Mouse (Mus musculus) stomach, postnatal 0 days (tissue): Measurements from ENCODE around the gene Rps6kb2. TPM values are rescaled to one million over a fixed set of nuclear protein-coding genes. Genes with fewer than 3 reads are reported as not detected.

Source experiments
- ATAC-seq: fragments of 200-750 bp; cut with Nextera tagmentation; 2 replicates; pipeline ENCODE4 v1.8.0; 2017; ENCODE audit not compliant: low FRiP score, low TSS enrichment
- DNase-seq: peaks from one replicate; pipeline ENCODE4 v3.0.0-alpha.2; 2016; ENCODE audit warnings: low spot score
- H3K27ac ChIP-seq: fragments of 300-500 bp; sonication (generic); replicated peaks from 2 replicates; pipeline ENCODE4 v1.5.1; 2014; ENCODE audit warnings: mild to moderate bottlenecking, control low read depth
- H3K27me3 ChIP-seq: fragments of 300-500 bp; sonication (generic); 2 replicates; pipeline ENCODE4 v1.6.1; 2014; ENCODE audit warnings: low read length; ENCODE audit not compliant: control insufficient read depth, insufficient read depth
- H3K36me3 ChIP-seq: fragments of 300-500 bp; sonication (generic); 2 replicates; pipeline ENCODE4 v1.6.1; 2014; ENCODE audit warnings: low read length, mixed read lengths; ENCODE audit not compliant: control insufficient read depth, insufficient read depth
- H3K4me1 ChIP-seq: fragments of 300-500 bp; sonication (generic); replicated peaks from 2 replicates; pipeline ENCODE4 v1.6.1; 2014; ENCODE audit warnings: antibody characterized with exemption; ENCODE audit not compliant: control insufficient read depth, insufficient read depth
- H3K4me2 ChIP-seq: fragments of 300-500 bp; sonication (generic); replicated peaks from 2 replicates; pipeline ENCODE4 v1.6.1; 2014; ENCODE audit warnings: low read depth, mild to moderate bottlenecking, control low read depth, moderate library complexity
- H3K4me3 ChIP-seq: fragments of 300-500 bp; sonication (generic); 2 replicates; pipeline ENCODE4 v1.5.1; 2014; ENCODE audit warnings: low read depth, low read length, control low read depth
- H3K9ac ChIP-seq: fragments of 300-500 bp; sonication (generic); 2 replicates; pipeline ENCODE4 v1.6.1; 2014; ENCODE audit warnings: mild to moderate bottlenecking, low read length, control low read depth, mixed read lengths
- H3K9me3 ChIP-seq: fragments of 300-500 bp; sonication (generic); 2 replicates; pipeline ENCODE4 v1.6.1; 2016; ENCODE audit warnings: low read length; ENCODE audit not compliant: control insufficient read depth
- CTCF ChIP-seq: IDR thresholded peaks from 2 replicates; pipeline ENCODE4 v1.5.1; 2016; ENCODE audit warnings: antibody characterized with exemption, low read depth, mild to moderate bottlenecking, moderate library complexity
- EP300 ChIP-seq: optimal IDR thresholded peaks from 2 replicates; pipeline ENCODE3; 2016; ENCODE audit warnings: antibody characterized with exemption
- WGBS: fragments of 180-500 bp; shearing (Covaris S2); extraction: QIAGEN DNeasy Blood & Tissue Kit; methylation state at CpG from one replicate; pipeline ENCODE4 v1.1.7; 2014; 5-methylcytosine and 5-hydroxymethylcytosine counted together
- polyA plus RNA-seq: library from polyadenylated mRNA; unstranded; fragments of >200 nt; fragmentation: Nextera tagmentation; extraction: Ambion mirVana; gene quantifications from 2 replicates; pipeline ENCODE4 v1.2.1, GENCODE M21; 2015

Gene Rps6kb2
- polyA plus RNA-seq, 1 experiment from 2014 or later = 41.1 TPM

DNA sequence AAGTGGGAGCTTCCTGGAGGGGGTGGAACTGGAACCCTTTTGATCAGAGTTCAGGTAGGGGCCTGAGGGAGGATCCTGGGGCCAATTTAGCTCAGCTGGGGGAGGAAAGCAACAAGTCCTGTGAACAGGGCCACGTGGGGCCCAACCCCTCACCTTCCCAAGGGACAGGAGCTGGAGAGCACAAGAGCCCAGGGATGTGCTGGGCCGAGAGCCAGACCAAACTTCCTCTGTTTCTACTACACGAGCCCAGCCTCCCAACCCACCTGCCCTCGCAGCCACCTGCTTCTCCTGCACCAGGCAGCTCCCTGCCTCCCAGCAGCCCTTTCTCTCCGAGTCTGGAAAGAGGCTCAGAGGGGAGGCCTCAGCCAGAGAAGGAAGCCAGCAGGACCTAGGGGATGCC, 33.4 kb upstream of the Rps6kb2 start:
- H3K9me3 ChIP-seq = no peaks in the 10 kb centered on the region
- peaks cover 23% of the 10 kb centered on the region for H3K36me3 ChIP-seq
- DNase-seq (no peak), ATAC-seq (no peak)
- no peak overlapping the region for H3K9ac ChIP-seq
- peaks cover 7% of the 10 kb centered on the region for H3K4me1 ChIP-seq
- no peak overlapping the region for H3K4me3 ChIP-seq
- no peak for TF ChIP-seq CTCF
- TF ChIP-seq EP300 = no peak
- H3K4me2 ChIP-seq = no peak overlapping the region
- H3K27ac ChIP-seq = no peak overlapping the region
- no peaks in the 10 kb centered on the region for H3K27me3 ChIP-seq
- WGBS = 32% methylated on average over 5 of the region's 5 CpGs

DNA sequence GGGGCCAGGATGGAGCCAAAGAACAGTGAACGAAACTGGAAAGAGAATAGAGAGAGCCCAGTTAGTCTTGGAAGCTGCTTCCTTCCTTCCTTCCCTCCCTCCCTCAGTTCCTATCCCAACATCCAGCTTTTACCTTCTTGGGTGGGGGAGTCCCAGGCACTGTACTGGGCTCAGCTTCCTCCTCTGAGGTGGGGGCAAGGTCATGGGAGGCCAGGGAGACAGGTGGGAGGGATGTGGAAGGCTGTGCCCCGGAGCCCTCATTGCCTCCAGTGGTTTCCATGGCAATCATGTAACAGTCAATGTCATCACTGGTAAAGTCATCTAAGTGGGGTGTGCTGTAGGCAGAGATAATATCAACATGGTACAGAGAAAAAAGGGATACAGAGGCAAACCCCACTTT, 32.9 kb upstream of the Rps6kb2 start:
- TF ChIP-seq CTCF = no peak
- no peak for TF ChIP-seq EP300
- ATAC-seq (no peak), DNase-seq (no peak)
- H3K4me2 ChIP-seq = no peak overlapping the region
- 61% methylated on average over 2 of the region's 2 CpGs for WGBS
- no peak overlapping the region for H3K9ac ChIP-seq
- no peak overlapping the region for H3K27ac ChIP-seq
- H3K36me3 ChIP-seq = peaks cover 23% of the 10 kb centered on the region
- no peak overlapping the region for H3K4me3 ChIP-seq
- no peaks in the 10 kb centered on the region for H3K9me3 ChIP-seq
- peaks cover 7% of the 10 kb centered on the region for H3K4me1 ChIP-seq
- no peaks in the 10 kb centered on the region for H3K27me3 ChIP-seq

DNA sequence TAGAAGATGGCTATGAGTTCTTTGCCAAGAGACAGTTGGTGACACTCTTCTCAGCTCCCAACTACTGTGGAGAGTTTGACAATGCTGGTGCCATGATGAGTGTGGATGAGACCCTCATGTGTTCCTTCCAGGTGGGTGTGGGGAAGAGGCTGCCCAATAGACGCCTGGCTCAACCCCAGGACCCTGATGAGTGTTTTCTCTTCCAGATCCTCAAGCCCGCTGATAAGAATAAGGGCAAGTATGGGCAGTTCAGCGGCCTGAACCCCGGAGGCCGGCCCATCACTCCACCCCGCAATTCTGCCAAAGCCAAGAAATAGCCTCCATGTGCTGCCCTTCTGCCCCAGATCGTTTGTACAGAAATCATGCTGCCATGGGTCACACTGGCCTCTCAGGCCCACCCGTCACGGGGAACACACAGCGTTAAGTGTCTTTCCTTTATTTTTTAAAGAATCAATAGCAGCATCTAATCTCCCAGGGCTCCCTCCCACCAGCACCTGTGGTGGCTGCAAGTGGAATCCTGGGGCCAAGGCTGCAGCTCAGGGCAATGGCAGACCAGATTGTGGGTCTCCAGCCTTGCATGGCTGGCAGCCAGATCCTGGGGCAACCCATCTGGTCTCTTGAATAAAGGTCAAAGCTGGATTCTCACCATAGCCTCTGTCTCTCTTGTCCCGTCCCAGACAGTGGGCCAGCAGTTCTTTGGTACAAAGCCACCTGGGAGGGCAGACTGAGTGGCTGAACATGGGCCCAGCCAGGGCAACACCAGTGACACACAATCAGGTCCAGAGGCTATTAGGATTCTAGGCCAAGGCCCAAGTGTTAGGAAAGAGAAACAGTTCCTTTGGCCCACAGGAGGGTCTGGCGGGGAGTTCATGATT, 31.9 kb upstream of the Rps6kb2 start:
- no peaks in the 10 kb centered on the region for H3K9me3 ChIP-seq

DNA sequence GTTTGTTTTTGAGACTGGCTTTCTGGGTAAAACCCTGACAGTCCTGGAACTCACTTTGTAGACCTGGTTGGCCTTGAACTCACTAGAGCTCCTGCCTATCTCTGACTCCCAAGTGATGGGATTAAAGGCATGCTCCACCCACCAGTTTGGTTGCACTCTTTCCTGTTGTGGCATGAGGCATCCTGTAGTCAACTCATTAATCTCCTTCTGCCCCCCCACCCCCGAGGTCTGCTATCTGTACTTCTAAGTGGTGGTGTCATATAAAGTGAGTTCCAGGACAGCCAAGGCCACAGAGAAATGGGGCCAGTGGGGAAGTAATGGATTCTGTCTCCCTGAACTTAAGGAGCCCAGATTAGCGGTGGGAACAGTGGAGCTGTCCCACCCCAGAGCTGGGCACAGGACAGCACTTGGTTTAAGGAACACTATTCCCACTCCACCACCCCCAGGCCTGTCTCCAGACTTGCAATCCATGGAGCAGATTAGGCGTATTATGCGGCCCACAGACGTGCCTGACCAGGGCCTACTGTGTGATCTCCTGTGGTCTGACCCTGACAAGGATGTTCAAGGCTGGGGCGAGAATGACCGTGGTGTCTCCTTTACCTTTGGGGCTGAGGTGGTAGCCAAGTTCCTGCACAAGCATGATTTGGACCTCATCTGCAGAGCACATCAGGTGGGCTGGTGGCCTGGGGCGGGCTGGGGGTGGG, 31.0 kb upstream of the Rps6kb2 start:
- H3K4me1 ChIP-seq = peaks cover 3% of the 10 kb centered on the region
- no peaks in the 10 kb centered on the region for H3K9me3 ChIP-seq
- H3K9ac ChIP-seq = no peak overlapping the region
- H3K27ac ChIP-seq = no peak overlapping the region
- WGBS = 80% methylated on average over 8 of the region's 8 CpGs
- no peak overlapping the region for H3K4me2 ChIP-seq
- no peak overlapping the region for H3K4me3 ChIP-seq
- ATAC-seq (no peak), DNase-seq (no peak)
- peaks cover 23% of the 10 kb centered on the region for H3K36me3 ChIP-seq
- TF ChIP-seq EP300 = no peak
- TF ChIP-seq CTCF = no peak
- H3K27me3 ChIP-seq = no peaks in the 10 kb centered on the region

More for the DNA sequence above, 31.9 kb upstream of the Rps6kb2 start:
- Histone ChIP-seq H3K27me3 (no peaks in the 10 kb centered on the region), H3K4me3 (no peak overlapping the region), H3K4me1 (peaks cover 3% of the 10 kb centered on the region), H3K4me2 (no peak overlapping the region), H3K9ac (no peak overlapping the region), H3K27ac (no peak overlapping the region), H3K36me3 (peaks cover 23% of the 10 kb centered on the region)
- no peak for TF ChIP-seq CTCF
- TF ChIP-seq EP300 = no peak
- 81% methylated on average over 12 of the region's 12 CpGs for WGBS
- ATAC-seq (no peak), DNase-seq (no peak)

DNA sequence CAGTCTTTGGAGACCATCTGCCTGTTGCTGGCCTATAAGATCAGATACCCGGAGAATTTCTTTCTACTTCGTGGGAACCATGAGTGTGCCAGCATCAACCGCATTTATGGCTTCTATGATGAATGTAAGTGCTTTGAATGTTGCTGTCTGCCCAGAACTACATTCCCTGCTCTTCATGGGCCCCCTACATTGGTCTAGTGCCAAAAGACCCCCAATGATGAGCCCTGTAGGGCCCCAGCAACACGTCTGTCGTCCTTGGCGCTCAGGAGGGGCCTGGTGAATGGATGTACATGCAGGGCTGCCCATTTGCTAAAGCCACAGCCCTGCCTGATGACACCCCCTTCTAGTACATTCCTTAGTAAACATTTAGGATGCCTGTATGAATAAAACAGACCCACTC, 30.0 kb upstream of the Rps6kb2 start:
- no peak for ATAC-seq
- no peak for DNase-seq
- Histone ChIP-seq H3K9ac (peak overlapping the region; percentile 98), H3K4me1 (peaks cover 3% of the 10 kb centered on the region), H3K9me3 (no peaks in the 10 kb centered on the region), H3K4me3 (peak overlapping the region; percentile 84), H3K36me3 (peaks cover 23% of the 10 kb centered on the region), H3K27ac (no peak overlapping the region), H3K27me3 (no peaks in the 10 kb centered on the region), H3K4me2 (peak overlapping the region; percentile 85)
- TF ChIP-seq CTCF (no peak), EP300 (no peak)
- WGBS = 48% methylated on average over 6 of the region's 6 CpGs
